Mouse (Mus musculus) forebrain, postnatal 0 days (tissue): ENCODE data around the gene Gm20888. TPM values are rescaled to one million over a fixed set of nuclear protein-coding genes. Genes with fewer than 3 reads are reported as not detected.
"Not testable (repeated sequence)": the region's sequence is repeated elsewhere in the genome, so short reads cannot be mapped to it uniquely, and the experiment has no call there.

Experiments
- ATAC-seq: fragments of 200-750 bp; cut with Nextera tagmentation; 2 replicates; pipeline ENCODE4 v1.8.0; 2017; ENCODE audit warnings: mild to moderate bottlenecking, moderate library complexity
- DNase-seq: peaks from one replicate; pipeline ENCODE4 v3.0.0-alpha.2; 2015
- H3K27ac ChIP-seq: fragments of 300-500 bp; sonication (generic); 2 replicates; pipeline ENCODE4 v1.5.1; 2014; ENCODE audit warnings: low read depth, mild to moderate bottlenecking, antibody characterized with exemption, low read length, moderate library complexity, mixed read lengths
- H3K27me3 ChIP-seq: fragments of 300-500 bp; sonication (generic); 2 replicates; pipeline ENCODE4 v1.6.1; 2014; ENCODE audit warnings: mild to moderate bottlenecking, low read length, mixed read lengths; ENCODE audit not compliant: insufficient read depth
- H3K36me3 ChIP-seq: fragments of 300-500 bp; sonication (generic); 2 replicates; pipeline ENCODE4 v1.6.1; 2014; ENCODE audit warnings: mild to moderate bottlenecking, moderate library complexity; ENCODE audit not compliant: insufficient read depth
- H3K4me1 ChIP-seq: fragments of 300-500 bp; sonication (generic); 2 replicates; pipeline ENCODE4 v1.6.1; 2014; ENCODE audit warnings: antibody characterized with exemption; ENCODE audit not compliant: insufficient read depth
- H3K4me2 ChIP-seq: fragments of 300-500 bp; sonication (generic); 2 replicates; pipeline ENCODE4 v1.6.1; 2014; ENCODE audit warnings: low read depth, mild to moderate bottlenecking, moderate library complexity
- H3K4me3 ChIP-seq: fragments of 300-500 bp; sonication (generic); 2 replicates; pipeline ENCODE4 v1.5.1; 2014; ENCODE audit warnings: low read depth, low read length, mixed read lengths
- H3K9ac ChIP-seq: fragments of 300-500 bp; sonication (generic); 2 replicates; pipeline ENCODE4 v1.6.1; 2014; ENCODE audit warnings: mild to moderate bottlenecking
- H3K9me3 ChIP-seq: fragments of 300-500 bp; sonication (generic); 2 replicates; pipeline ENCODE4 v1.6.1; 2016; ENCODE audit warnings: low read length
- WGBS: fragments of 180-500 bp; shearing (Covaris S2); extraction: QIAGEN DNeasy Blood & Tissue Kit; methylation state at CpG from one replicate; pipeline ENCODE4 v1.1.7; 2014; 5-methylcytosine and 5-hydroxymethylcytosine counted together
- polyA plus RNA-seq: library from polyadenylated mRNA; unstranded; fragments of >200 nt; fragmentation: Nextera tagmentation; extraction: Ambion mirVana; gene quantifications from 2 replicates; pipeline ENCODE4 v1.2.1, GENCODE M21; 2015
- total RNA-seq: library from RNA; depleted of rRNA; stranded (reverse); fragments of >200 nt; gene quantifications from 2 replicates; pipeline ENCODE4 v1.2.3, GENCODE M21; 2014; rRNA removed

Gm20888 gene
- not detected in 2 replicates for total RNA-seq
- not detected in 2 replicates for polyA plus RNA-seq

DNA sequence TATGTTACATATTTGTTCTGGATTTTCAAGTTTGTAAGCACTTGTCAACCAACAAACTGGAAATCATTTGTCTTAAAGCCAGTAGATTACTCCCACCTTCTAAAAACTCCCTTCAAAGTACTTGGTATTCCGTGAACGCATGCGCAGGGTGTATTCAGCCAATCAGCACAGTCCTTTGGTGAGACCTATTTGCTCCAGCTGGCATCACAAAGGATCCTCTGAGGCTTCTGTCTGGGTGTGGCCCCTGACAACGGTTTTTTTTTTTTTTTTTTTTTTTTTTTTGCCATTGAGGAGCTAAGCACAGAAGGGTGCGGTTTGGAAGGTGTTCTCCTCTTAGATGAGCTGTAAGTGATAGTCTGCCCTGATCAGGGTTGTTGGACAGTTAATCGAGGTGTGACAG, at the start of gene Gm20888:
Gm20888 (plus strand) TSS at position 301 of the 400 bp plus-strand sequence.
- ATAC-seq, H3K27ac ChIP-seq, H3K4me2 ChIP-seq, DNase-seq, H3K4me1 ChIP-seq, H3K4me3 ChIP-seq, H3K27me3 ChIP-seq, H3K9me3 ChIP-seq, H3K36me3 ChIP-seq, H3K9ac ChIP-seq: not testable (repeated sequence)
- WGBS: no CpG with 5 or more reads among the region's 6 CpGs

Other genes starting within 250 kb of the Gm20888 start
- not detected in 2 replicates for gene Gm21118, start 168.2 kb upstream of the Gm20888 start, total RNA-seq
- not detected in 2 replicates for gene Gm21118, start 168.2 kb upstream of the Gm20888 start, polyA plus RNA-seq
- not detected in 2 replicates for gene Gm29423, start 138.6 kb upstream of the Gm20888 start, total RNA-seq
- gene Gm29423, start 138.6 kb upstream of the Gm20888 start, polyA plus RNA-seq: not detected in 2 replicates
- not detected in 2 replicates for gene Gm29644, start 138.5 kb upstream of the Gm20888 start, total RNA-seq
- gene Gm29644, start 138.5 kb upstream of the Gm20888 start, polyA plus RNA-seq: not detected in 2 replicates